Mouse (Mus musculus): ENCODE measurements around the gene Zfp280b. TPM values are rescaled to one million over a fixed set of nuclear protein-coding genes. Genes with fewer than 3 reads are reported as not detected.

Zfp280b gene
- total and polyA plus RNA-seq, 2 experiments from 2014 or later = 9.1 to 12.5 TPM

DNA sequence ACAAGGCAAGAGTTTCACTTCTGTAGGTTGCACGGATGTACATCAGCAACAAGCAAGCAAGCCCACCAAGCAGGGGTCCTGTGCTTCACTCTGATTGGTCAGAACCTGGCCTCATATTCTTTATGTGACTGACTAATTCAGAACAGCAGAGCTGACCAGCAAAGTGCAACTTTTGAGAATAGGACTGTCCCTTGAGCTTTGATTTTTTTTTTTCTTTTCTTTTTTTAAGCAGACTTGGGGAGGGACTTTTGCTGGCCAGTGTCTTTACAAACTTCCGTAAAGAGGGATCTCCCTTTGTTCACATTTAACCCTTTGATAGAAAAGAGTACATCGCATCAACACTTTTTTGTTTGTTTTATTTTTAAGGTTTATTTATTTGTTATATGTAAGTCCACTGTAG, 22.6 kb upstream of the Zfp280b start:
- H3K36me3 ChIP-seq (ENCODE audit: insufficient read depth, low read length) = no peaks in the 10 kb centered on the region
- H3K27ac ChIP-seq (ENCODE audit: low read depth, low read length) = no peak overlapping the region
- H3K4me2 ChIP-seq (ENCODE audit: low read depth, low read length, poor library complexity, severe bottlenecking) = no peak overlapping the region
- no peak overlapping the region for H3K4me3 ChIP-seq (ENCODE audit: low read depth, low read length)
- ATAC-seq (ENCODE audit: low FRiP score) = no peak
- no peak for DNase-seq (ENCODE audit: low spot score)
- TF ChIP-seq CTCF (IDR thresholded peaks at IDR 0.05) = no peak
- H3K27me3 ChIP-seq (ENCODE audit: insufficient read depth, low read length) = no peaks in the 10 kb centered on the region
- H3K4me1 ChIP-seq (ENCODE audit: insufficient read depth, low read length) = no peaks in the 10 kb centered on the region
- H3K9ac ChIP-seq (replicated peaks; ENCODE audit: low read length, poor library complexity, severe bottlenecking) = no peak overlapping the region
- 75% methylated on average over 3 of the region's 3 CpGs for WGBS
- no peaks in the 10 kb centered on the region for H3K9me3 ChIP-seq (ENCODE audit: low read length)

DNA sequence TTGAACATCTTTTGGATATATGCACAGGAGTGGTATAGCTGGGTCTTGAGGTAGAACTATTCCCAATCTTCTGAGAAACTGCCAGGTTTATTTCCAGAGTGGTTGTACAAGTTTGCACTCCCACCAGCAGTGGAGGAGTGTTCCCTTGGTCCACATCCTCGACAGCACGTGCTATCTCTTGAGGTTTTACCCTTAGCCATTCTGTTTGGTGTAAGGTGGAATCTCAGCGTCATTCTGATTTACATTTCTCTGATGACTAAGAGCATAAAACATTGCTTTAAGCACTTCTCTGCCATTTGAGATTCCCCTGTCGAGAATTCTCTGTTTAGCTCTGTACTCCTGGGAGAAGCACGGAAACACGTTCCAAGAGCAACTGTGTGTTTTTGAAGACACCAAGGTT, 19.5 kb upstream of the Zfp280b start:
- TF ChIP-seq CTCF (IDR thresholded peaks at IDR 0.05) = no peak
- DNase-seq (ENCODE audit: low spot score) (no peak), ATAC-seq (ENCODE audit: low FRiP score) (no peak)
- Histone ChIP-seq H3K4me3 (ENCODE audit: low read depth, low read length) (no peak overlapping the region), H3K9me3 (ENCODE audit: low read length) (no peaks in the 10 kb centered on the region), H3K4me1 (ENCODE audit: insufficient read depth, low read length) (no peaks in the 10 kb centered on the region), H3K27me3 (ENCODE audit: insufficient read depth, low read length) (no peaks in the 10 kb centered on the region), H3K27ac (ENCODE audit: low read depth, low read length) (no peak overlapping the region), H3K9ac (replicated peaks; ENCODE audit: low read length, poor library complexity, severe bottlenecking) (no peak overlapping the region), H3K36me3 (ENCODE audit: insufficient read depth, low read length) (no peaks in the 10 kb centered on the region), H3K4me2 (ENCODE audit: low read depth, low read length, poor library complexity, severe bottlenecking) (no peak overlapping the region)
- 71% methylated on average over 6 of the region's 6 CpGs for WGBS

DNA sequence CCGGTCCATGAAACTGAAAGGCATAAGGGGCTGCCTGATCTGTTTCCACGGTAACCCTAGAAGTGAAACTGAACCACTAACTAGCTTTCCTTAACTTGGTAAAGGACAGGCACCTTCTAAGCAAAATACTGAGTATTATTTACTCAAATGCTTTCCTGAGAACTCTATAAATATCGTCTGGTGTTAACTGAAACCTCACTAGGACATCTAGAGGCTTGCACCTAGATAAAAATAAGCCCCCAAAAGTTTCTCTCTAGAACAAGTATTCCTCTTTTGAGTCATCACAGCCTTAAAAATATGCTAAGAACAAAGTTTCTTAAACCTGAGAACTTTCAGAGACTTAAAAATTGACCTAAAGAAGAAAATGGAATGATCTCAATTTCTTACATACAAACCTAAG, 15.6 kb upstream of the Zfp280b start:
- 82% methylated on average over 3 of the region's 3 CpGs for WGBS
- Histone ChIP-seq H3K27ac (ENCODE audit: low read depth, low read length) (no peak overlapping the region), H3K4me2 (ENCODE audit: low read depth, low read length, poor library complexity, severe bottlenecking) (no peak overlapping the region), H3K27me3 (ENCODE audit: insufficient read depth, low read length) (no peaks in the 10 kb centered on the region), H3K9ac (replicated peaks; ENCODE audit: low read length, poor library complexity, severe bottlenecking) (no peak overlapping the region), H3K4me3 (ENCODE audit: low read depth, low read length) (no peak overlapping the region), H3K4me1 (ENCODE audit: insufficient read depth, low read length) (no peaks in the 10 kb centered on the region), H3K36me3 (ENCODE audit: insufficient read depth, low read length) (no peaks in the 10 kb centered on the region), H3K9me3 (ENCODE audit: low read length) (no peaks in the 10 kb centered on the region)
- TF ChIP-seq CTCF (IDR thresholded peaks at IDR 0.05) = no peak
- DNase-seq (ENCODE audit: low spot score) = no peak
- no peak for ATAC-seq (ENCODE audit: low FRiP score)

DNA sequence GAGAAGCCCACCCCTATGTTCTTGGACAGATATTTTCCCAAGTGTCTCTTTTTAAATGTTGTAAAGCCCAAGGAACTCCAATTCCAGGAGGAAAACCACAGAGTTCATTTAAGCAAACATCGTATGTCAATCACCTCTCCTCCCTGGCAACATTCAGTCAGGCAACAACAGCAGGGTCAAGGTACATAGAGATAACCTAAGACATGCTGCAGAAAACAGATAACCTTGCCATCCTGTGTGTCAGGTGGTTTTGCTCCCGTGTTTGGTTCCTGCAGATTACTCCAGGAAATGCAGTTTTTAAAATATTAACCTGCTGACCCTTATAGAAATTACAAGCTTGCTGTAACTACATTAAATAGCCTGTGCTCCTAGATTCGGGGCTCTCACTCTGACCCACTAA, 10.7 kb upstream of the Zfp280b start:
- no peaks in the 10 kb centered on the region for H3K36me3 ChIP-seq (ENCODE audit: insufficient read depth, low read length)
- no peaks in the 10 kb centered on the region for H3K27me3 ChIP-seq (ENCODE audit: insufficient read depth, low read length)
- no peak overlapping the region for H3K27ac ChIP-seq (ENCODE audit: low read depth, low read length)
- H3K9me3 ChIP-seq (ENCODE audit: low read length) = no peaks in the 10 kb centered on the region
- no peaks in the 10 kb centered on the region for H3K4me1 ChIP-seq (ENCODE audit: insufficient read depth, low read length)
- DNase-seq (ENCODE audit: low spot score) (no peak), ATAC-seq (ENCODE audit: low FRiP score) (no peak)
- no peak overlapping the region for H3K4me2 ChIP-seq (ENCODE audit: low read depth, low read length, poor library complexity, severe bottlenecking)
- H3K4me3 ChIP-seq (ENCODE audit: low read depth, low read length) = no peak overlapping the region
- WGBS = 85% methylated on average over 3 of the region's 3 CpGs
- TF ChIP-seq CTCF (IDR thresholded peaks at IDR 0.05) = no peak
- no peak overlapping the region for H3K9ac ChIP-seq (replicated peaks; ENCODE audit: low read length, poor library complexity, severe bottlenecking)

DNA sequence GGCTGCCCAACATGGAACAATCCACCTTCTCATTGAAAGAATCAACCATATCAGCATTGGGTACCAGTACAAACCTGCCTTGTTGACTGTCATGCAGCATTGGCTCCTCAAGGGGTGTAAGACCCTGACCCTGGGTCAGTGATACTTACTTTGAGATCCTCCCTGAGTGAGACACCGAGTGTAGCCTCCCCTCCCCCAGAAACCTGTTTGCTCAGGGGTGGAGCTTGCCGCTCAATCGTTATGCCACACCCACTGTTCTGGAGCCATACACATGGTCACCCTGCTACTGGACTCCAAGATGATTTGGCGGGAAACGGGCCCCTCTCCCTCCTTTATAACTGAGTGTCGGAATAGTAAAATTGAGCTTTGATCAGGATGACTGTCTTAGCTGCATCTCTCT, 8.5 kb upstream of the Zfp280b start:
- TF ChIP-seq CTCF (IDR thresholded peaks at IDR 0.05) = no peak
- no peak for DNase-seq (ENCODE audit: low spot score)

DNA sequence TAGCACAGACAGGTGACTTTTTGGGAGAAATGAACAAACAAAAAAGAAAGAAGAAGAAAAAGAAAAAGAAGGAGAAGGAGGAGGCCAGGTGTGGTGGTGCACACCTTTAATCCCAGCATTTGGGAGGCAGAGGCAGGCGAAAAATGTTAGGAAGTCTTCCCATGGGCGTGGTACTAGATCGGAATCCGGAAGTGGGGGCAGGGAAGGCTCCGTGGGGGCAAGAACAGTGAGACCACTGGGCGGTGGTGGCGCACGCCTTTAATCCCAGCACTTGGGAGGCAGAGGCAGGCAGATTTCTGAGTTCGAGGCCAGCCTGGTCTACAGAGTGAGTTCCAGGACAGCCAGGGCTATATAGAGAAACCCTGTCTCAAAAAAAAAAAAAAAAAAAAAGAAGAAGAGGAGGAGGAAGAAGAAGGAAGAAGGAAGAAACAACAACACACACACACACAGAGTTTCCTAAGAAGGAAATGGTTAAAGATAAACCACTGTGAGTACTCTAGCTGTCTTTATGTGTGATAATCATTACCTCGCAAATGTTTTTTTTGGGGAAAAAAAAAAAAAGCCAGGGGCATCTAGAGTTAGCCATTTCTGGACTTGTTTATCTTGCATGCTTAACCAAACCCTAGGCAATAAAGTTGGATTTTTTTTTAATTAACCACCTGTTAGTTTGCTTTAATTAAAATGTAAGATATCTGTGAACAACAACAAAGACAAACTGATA, 6.8 kb upstream of the Zfp280b start:
- DNase-seq (ENCODE audit: low spot score) = no peak
- H3K27ac ChIP-seq (ENCODE audit: low read depth, low read length) = no peak overlapping the region
- H3K27me3 ChIP-seq (ENCODE audit: insufficient read depth, low read length) = no peaks in the 10 kb centered on the region
- H3K36me3 ChIP-seq (ENCODE audit: insufficient read depth, low read length) = no peaks in the 10 kb centered on the region
- no peaks in the 10 kb centered on the region for H3K4me1 ChIP-seq (ENCODE audit: insufficient read depth, low read length)
- H3K4me3 ChIP-seq (ENCODE audit: low read depth, low read length) = no peak overlapping the region
- WGBS = 94% methylated on average over 9 of the region's 10 CpGs
- H3K4me2 ChIP-seq (ENCODE audit: low read depth, low read length, poor library complexity, severe bottlenecking) = no peak overlapping the region
- no peaks in the 10 kb centered on the region for H3K9me3 ChIP-seq (ENCODE audit: low read length)
- H3K9ac ChIP-seq (replicated peaks; ENCODE audit: low read length, poor library complexity, severe bottlenecking) = no peak overlapping the region
- no peak for ATAC-seq (ENCODE audit: low FRiP score)
- no peak for TF ChIP-seq CTCF (IDR thresholded peaks at IDR 0.05)

More for the DNA sequence above, 8.5 kb upstream of the Zfp280b start:
- no peaks in the 10 kb centered on the region for H3K36me3 ChIP-seq (ENCODE audit: insufficient read depth, low read length)
- no peak overlapping the region for H3K9ac ChIP-seq (replicated peaks; ENCODE audit: low read length, poor library complexity, severe bottlenecking)
- H3K9me3 ChIP-seq (ENCODE audit: low read length) = no peaks in the 10 kb centered on the region
- H3K27ac ChIP-seq (ENCODE audit: low read depth, low read length) = no peak overlapping the region
- WGBS = 93% methylated on average over 6 of the region's 6 CpGs
- H3K4me2 ChIP-seq (ENCODE audit: low read depth, low read length, poor library complexity, severe bottlenecking) = no peak overlapping the region
- H3K4me1 ChIP-seq (ENCODE audit: insufficient read depth, low read length) = no peaks in the 10 kb centered on the region
- no peak for ATAC-seq (ENCODE audit: low FRiP score)
- H3K27me3 ChIP-seq (ENCODE audit: insufficient read depth, low read length) = no peaks in the 10 kb centered on the region
- no peak overlapping the region for H3K4me3 ChIP-seq (ENCODE audit: low read depth, low read length)

Measured in midbrain, postnatal 0 days (tissue).